Mouse (Mus musculus) layer of hippocampus, postnatal 10 days (tissue): ENCODE data around the gene Olfr796. TPM values are rescaled to one million over a fixed set of nuclear protein-coding genes. Genes with fewer than 3 reads are reported as not detected.

Experiments
- DNase-seq, 2 experiments: peaks; one replicate each; pipeline ENCODE4 v3.0.0; 2021; ENCODE audit warnings: low spot score in 2 of 2
- long read RNA-seq: library from polyadenylated mRNA; stranded (forward); transcript quantifications from one replicate; pipeline ENCODE4 v2.0.0, GENCODE M21; 2023
- microRNA-seq, 2 experiments: library from miRNA; unstranded; fragments of <30 nt; microRNA quantifications; one replicate each; pipeline ENCODE4 v1.2.0; 2021
- total RNA-seq, 2 experiments: library from RNA; stranded (reverse); gene quantifications; 2 replicates each; pipeline ENCODE4 v1.2.3; 2021

Gene Olfr796
- not detected for total RNA-seq
- long read RNA-seq = 0 reads

DNA sequence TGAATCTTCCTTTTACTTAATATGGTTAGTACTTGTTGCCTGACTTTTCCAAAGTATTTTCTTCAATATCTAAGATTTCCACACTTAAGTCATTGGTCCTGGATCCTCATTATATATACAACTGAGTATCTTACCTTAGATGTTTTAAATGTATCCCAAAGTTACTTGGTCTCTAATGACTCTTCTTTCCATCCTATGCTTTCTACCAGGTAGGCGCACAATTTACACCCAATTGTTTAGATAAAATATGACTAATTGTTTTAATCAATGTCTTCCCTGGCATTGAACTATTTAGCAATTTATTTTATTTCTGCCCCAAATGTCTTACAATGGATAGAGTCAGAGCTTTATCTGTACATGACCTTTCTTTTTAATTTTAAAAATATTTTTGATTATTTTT is at the start of gene Olfr796:
Gene Olfr796, minus strand, starts transcription at position 101 of the 400 bp plus-strand sequence.
- no peak for DNase-seq

DNA sequence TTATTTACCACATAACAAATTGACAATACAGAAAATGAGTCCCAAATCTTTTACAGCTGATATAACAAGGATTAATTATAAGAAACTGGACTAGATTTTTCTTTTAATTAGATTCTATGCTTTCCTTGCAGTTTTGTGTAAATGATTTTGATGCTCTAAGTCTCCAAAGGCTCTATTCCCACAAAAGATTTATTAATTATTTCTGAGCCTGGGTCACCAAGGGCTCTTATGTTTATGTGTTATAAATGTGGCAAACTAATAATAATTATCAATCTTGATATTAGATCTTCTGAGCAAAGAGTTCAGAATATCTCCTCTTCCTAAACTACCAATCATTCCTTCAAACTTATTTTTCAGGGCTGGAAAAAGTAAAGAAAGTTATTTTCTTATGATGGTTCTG is 45.0 kb upstream of the Olfr796 start, which contains the start of gene Olfr800:
Gene Olfr800, plus strand, starts transcription at position 301 of the 400 bp plus-strand sequence.
- DNase-seq = no peak

- no peak for DNase-seq
Observed at GRCm38 (mm10) chr10:129651763-129652162, 39.4 kb upstream of the Olfr796 start.

GRCm38 (mm10) chr10:129637184-129637583 is 24.8 kb upstream of the Olfr796 start, which contains the start of gene Olfr799:
TSS of gene Olfr799 (plus strand) at chr10:129637484.
- no peak for DNase-seq

DNA sequence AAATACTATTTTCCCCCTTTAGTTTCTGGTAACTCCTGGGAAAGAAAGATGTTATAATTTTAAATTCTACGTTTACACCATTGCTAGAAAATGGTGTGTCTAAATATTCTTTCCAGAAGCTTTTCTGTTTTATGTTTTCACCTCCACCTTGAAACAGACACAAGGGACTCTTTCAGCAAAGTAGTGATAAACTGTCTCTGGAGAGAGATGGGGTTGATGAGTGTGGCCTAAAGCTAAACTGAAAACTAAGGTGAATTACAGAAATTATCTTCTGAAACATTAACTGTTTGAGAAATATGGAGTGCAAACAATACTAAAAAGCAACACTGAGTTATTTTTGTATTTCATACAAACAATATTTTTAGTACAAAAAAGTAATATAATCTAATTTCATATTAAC is 15.5 kb upstream of the Olfr796 start, which contains the start of gene Olfr798:
Gene Olfr798, minus strand, starts transcription at position 101 of the 400 bp plus-strand sequence.
- DNase-seq = no peak

GRCm38 (mm10) chr10:129623251-129623650 is 10.9 kb upstream of the Olfr796 start:
- DNase-seq = no peak

DNA sequence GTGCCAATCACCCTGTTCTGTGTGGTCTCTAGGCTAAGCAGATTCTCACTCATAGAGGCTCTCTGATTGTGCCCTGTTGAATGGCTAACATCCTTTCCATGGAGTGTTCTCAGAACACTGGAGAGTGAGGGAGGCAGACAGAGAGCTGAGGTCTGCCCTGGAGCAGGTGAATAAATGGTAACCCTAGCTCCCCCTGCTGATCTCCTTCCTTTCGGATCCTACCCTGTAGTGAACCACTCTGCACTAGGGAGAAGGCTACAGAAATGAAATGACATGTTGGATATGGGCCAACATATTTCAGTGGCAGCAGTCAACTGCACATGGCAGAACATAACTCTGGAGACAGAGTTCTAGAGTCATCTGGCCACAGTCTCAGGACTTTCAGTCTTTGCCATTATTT is 9.4 kb upstream of the Olfr796 start:
- DNase-seq = no peak

- DNase-seq = no peak
Observed at GRCm38 (mm10) chr10:129577066-129577465, 35.3 kb downstream of the Olfr796 start.

DNA sequence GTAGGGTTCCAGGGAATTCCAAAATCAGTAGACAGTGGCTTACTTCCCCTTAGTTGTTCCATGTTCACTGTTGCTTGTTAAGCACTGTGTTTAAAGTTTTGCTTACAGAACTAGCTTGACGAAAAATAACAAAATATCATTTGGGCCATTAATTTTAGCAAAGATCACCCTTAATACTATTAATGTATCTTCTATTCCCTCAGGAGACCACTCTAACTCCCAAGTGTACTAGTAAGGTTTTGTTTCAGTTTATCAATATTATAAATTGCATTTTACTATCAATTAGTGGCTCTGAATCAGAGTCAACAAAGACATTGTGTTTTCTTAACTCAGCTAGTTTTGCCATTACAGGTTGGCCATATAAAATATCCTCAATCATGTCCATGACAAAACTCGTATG is 45.0 kb downstream of the Olfr796 start, which contains the start of gene Olfr794:
Gene Olfr794, plus strand, starts transcription at position 301 of the 400 bp plus-strand sequence.
- DNase-seq = no peak

Small RNA genes within 50 kb of the gene (microRNA-seq; reads per million reads assigned to microRNA genes)
- 0 reads per million in 2 experiments for gene Gm23252

Other genes with a start within 250 kb of the Olfr796 start
- gene Olfr784, start 228.5 kb downstream of the Olfr796 start, total RNA-seq = under 1 TPM in 1 of 2 experiments, not detected in 1; 0.18 TPM
- gene Olfr785, start 207.1 kb downstream of the Olfr796 start, total RNA-seq = not detected
- not detected for gene Olfr786, start 185.3 kb downstream of the Olfr796 start, total RNA-seq
- gene Olfr787, start 150.7 kb downstream of the Olfr796 start, total RNA-seq = not detected
- not detected for gene Olfr788, start 141.6 kb downstream of the Olfr796 start, total RNA-seq
- gene Olfr789, start 127.8 kb downstream of the Olfr796 start, total RNA-seq = not detected
- gene Olfr790, start 114.1 kb downstream of the Olfr796 start, total RNA-seq = not detected
- gene Olfr791, start 90.8 kb downstream of the Olfr796 start, total RNA-seq = not detected
- not detected for gene Olfr792, start 73.4 kb downstream of the Olfr796 start, total RNA-seq
- not detected for gene Olfr794, start 44.9 kb downstream of the Olfr796 start, total RNA-seq
- not detected for gene Olfr798, start 15.4 kb upstream of the Olfr796 start, total RNA-seq
- gene Olfr799, start 24.9 kb upstream of the Olfr796 start, total RNA-seq = not detected
- not detected for gene Olfr800, start 45.1 kb upstream of the Olfr796 start, total RNA-seq
- gene Olfr801, start 61.3 kb upstream of the Olfr796 start, total RNA-seq = not detected
- under 1 TPM; 0.09 TPM for gene Olfr802, start 75.6 kb upstream of the Olfr796 start, total RNA-seq
- not detected for gene Olfr803, start 81.7 kb upstream of the Olfr796 start, total RNA-seq
- gene Olfr804, start 90.6 kb upstream of the Olfr796 start, total RNA-seq = not detected
- gene Olfr805, start 116.8 kb upstream of the Olfr796 start, total RNA-seq = not detected
- not detected for gene Olfr806, start 129.4 kb upstream of the Olfr796 start, total RNA-seq
- gene Olfr807, start 145.2 kb upstream of the Olfr796 start, total RNA-seq = not detected
- not detected for gene Olfr808, start 152.9 kb upstream of the Olfr796 start, total RNA-seq
- gene Olfr809, start 162.1 kb upstream of the Olfr796 start, total RNA-seq = not detected
- gene Olfr810, start 182.3 kb upstream of the Olfr796 start, total RNA-seq = not detected
- gene Olfr811, start 191.8 kb upstream of the Olfr796 start, total RNA-seq = not detected
- gene Olfr812, start 233.5 kb upstream of the Olfr796 start, total RNA-seq = not detected
- gene Olfr813, start 242.8 kb upstream of the Olfr796 start, total RNA-seq = not detected